Mouse (Mus musculus): ENCODE measurements at regions not wholly inside any gene's neighbourhood (a gene's known extent, or its start where the extent isn't known, plus 50 kb on each side); places are given as distances from the start of the nearest gene placed in this dataset.

DNA sequence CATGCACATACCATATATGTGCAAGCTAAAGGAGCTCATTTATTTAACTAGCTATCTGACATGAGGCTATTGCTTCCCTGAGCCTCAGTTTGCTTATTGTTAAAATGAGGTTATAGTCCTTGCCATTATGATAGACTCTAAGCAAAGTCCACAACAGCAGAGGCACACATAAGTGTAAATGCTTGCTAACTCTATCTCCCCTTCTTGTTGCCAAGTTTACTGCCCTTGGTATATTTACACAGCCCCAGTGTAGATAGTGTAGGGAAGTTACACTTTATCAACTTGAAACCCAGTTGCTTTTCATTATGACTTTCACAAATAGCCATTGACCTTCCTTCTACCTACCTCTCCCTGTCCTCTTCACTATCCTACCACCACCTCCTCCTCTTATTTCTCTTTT is 782.6 kb upstream of the Agtr1b start:
- no peaks in the 10 kb centered on the region for H3K79me2 ChIP-seq (ENCODE audit: control insufficient read depth, insufficient read depth, low read length, poor library complexity)
- H3K27me3 ChIP-seq (ENCODE audit: control insufficient read depth in 1 of 2, insufficient read depth in 2 of 2, low read length in 2 of 2): no peaks in the 10 kb centered on the region
- H3K36me3 ChIP-seq (ENCODE audit: control insufficient read depth in 1 of 2, insufficient read depth in 2 of 2, low read length in 2 of 2): no peaks in the 10 kb centered on the region
- H3K4me1 ChIP-seq (ENCODE audit: control insufficient read depth in 1 of 2, insufficient read depth in 2 of 2, low read length in 2 of 2): no peaks in the 10 kb centered on the region
- H3K27ac ChIP-seq (ENCODE audit: control insufficient read depth, low read depth, low read length): no peak overlapping the region
- no peak overlapping the region for H3K4me3 ChIP-seq (ENCODE audit: control insufficient read depth in 1 of 2, insufficient read depth in 1 of 2, low read depth in 2 of 2, low read length in 2 of 2)
- no peak for TF ChIP-seq UBTF (IDR thresholded peaks at IDR 0.05; ENCODE audit: borderline replicate concordance, insufficient read depth, low read depth, low read length)
- no peaks in the 10 kb centered on the region for H3K9me3 ChIP-seq (replicated peaks; ENCODE audit: insufficient read depth, low read length)
- no peak overlapping the region for H3K9ac ChIP-seq (ENCODE audit: control insufficient read depth, low read depth, low read length, poor library complexity, severe bottlenecking)
- no peak for DNase-seq (ENCODE audit: low read depth, low spot score)

DNA sequence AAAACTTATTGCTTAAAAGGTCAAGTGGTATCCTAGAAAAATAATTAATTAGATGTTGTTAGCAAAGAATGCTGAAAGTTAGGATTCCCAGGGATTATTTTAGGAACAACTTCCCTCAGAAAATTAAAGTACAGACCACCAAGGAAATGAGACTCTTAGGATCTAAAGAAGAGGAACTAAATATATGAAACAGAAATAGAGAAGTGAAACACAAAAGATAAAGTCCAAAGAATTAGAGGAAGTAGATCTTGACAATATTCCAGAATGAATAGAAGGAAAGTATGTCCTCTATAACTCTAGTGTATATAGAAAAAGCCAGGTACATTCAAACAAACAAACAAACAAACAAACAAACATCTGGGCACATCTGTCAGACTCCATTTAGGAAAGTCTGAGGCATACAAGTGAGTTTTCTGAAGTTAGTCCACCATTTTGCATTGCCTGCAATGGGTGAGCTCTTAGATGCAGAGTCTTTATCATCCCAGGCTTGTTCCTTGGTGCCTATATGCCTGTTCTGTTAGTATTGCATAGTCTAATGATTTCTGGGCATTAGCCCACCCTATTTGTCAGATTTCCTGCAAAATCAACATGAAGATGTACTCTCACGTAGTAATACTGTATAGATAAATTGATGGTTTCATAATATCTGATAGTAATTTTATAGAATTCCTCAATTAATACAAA is 762.0 kb upstream of the Agtr1b start:
- no peak overlapping the region for H3K9ac ChIP-seq (ENCODE audit: control insufficient read depth, low read depth, low read length, poor library complexity, severe bottlenecking)
- DNase-seq (ENCODE audit: low read depth, low spot score): peak; percentile 66
- no peak overlapping the region for H3K4me3 ChIP-seq (ENCODE audit: control insufficient read depth in 1 of 2, insufficient read depth in 1 of 2, low read depth in 2 of 2, low read length in 2 of 2)
- H3K27me3 ChIP-seq (ENCODE audit: control insufficient read depth in 1 of 2, insufficient read depth in 2 of 2, low read length in 2 of 2): no peaks in the 10 kb centered on the region
- H3K9me3 ChIP-seq (replicated peaks; ENCODE audit: insufficient read depth, low read length): no peaks in the 10 kb centered on the region
- H3K36me3 ChIP-seq (ENCODE audit: control insufficient read depth in 1 of 2, insufficient read depth in 2 of 2, low read length in 2 of 2): peaks cover 0 to 3% of the 10 kb centered on the region in 2 experiments; a peak in 2 of 4 replicates
- TF ChIP-seq USF2 (IDR thresholded peaks at IDR 0.05; ENCODE audit: borderline replicate concordance in 1 of 2, insufficient read depth in 1 of 2, low read depth in 1 of 2, low read length in 2 of 2): no peak
- TF ChIP-seq POLR2AphosphoS5 (IDR thresholded peaks at IDR 0.05; ENCODE audit: borderline replicate concordance, low read depth, low read length): no peak
- no peak for TF ChIP-seq ELF1 (IDR thresholded peaks at IDR 0.05; ENCODE audit: low read depth, low read length)
- no peak for TF ChIP-seq MAZ (IDR thresholded peaks at IDR 0.05; ENCODE audit: low read depth, low read length)
- no peak for TF ChIP-seq TBP (IDR thresholded peaks at IDR 0.05; ENCODE audit: low read depth, low read length)
- no peak for TF ChIP-seq E2F4 (IDR thresholded peaks at IDR 0.05; ENCODE audit: borderline replicate concordance, low read depth, low read length)
- TF ChIP-seq UBTF (IDR thresholded peaks at IDR 0.05; ENCODE audit: borderline replicate concordance, insufficient read depth, low read depth, low read length): no peak
- no peak for TF ChIP-seq ZKSCAN1 (IDR thresholded peaks at IDR 0.05; ENCODE audit: low read depth, low read length)
- no peak for TF ChIP-seq TCF12 (IDR thresholded peaks at IDR 0.05; ENCODE audit: low read depth, low read length)
- TF ChIP-seq MYC (IDR thresholded peaks at IDR 0.05; ENCODE audit: low read depth, low read length): no peak
- TF ChIP-seq JUND (IDR thresholded peaks at IDR 0.05; ENCODE audit: low read depth, low read length): no peak
- peak; percentile 46 to 96; a peak in 3 of 4 replicates for TF ChIP-seq EP300 (IDR thresholded peaks at IDR 0.05; ENCODE audit: low read depth in 1 of 2, low read length in 2 of 2)
- TF ChIP-seq SIN3A (IDR thresholded peaks at IDR 0.05; ENCODE audit: low read length): no peak
- no peak for TF ChIP-seq GABPA (IDR thresholded peaks at IDR 0.05; ENCODE audit: low read depth, low read length)
- TF ChIP-seq GATA1 (IDR thresholded peaks at IDR 0.05; ENCODE audit: low read depth, low read length): no peak
- TF ChIP-seq KAT2A (conservative IDR thresholded peaks at IDR 0.05; ENCODE audit: low read depth, low read length): no peak
- 0 out of 2 replicates have a peak, but pooled peaks have one; percentile 20 for TF ChIP-seq ETS1 (IDR thresholded peaks at IDR 0.05; ENCODE audit: low read depth, low read length)
- H3K79me2 ChIP-seq (ENCODE audit: control insufficient read depth, insufficient read depth, low read length, poor library complexity): no peaks in the 10 kb centered on the region
- peaks cover 3 to 4% of the 10 kb centered on the region in 2 experiments; a peak in 3 of 4 replicates for H3K4me1 ChIP-seq (ENCODE audit: control insufficient read depth in 1 of 2, insufficient read depth in 2 of 2, low read length in 2 of 2)
- no peak overlapping the region for H3K27ac ChIP-seq (ENCODE audit: control insufficient read depth, low read depth, low read length)
